Mouse (Mus musculus) limb, embryonic 14.5 days (tissue): ENCODE measurements around the gene Zfp354a. TPM values are rescaled to one million over a fixed set of nuclear protein-coding genes. Genes with fewer than 3 reads are reported as not detected.
"Not testable (repeated sequence)": the region's sequence is repeated elsewhere in the genome, so short reads cannot be mapped to it uniquely, and the experiment has no call there.

Experiments
- ATAC-seq: fragments of 200-750 bp; cut with Nextera tagmentation; 2 replicates; pipeline ENCODE4 v1.8.0; 2017; ENCODE audit warnings: low read depth, moderate number of reproducible peaks, moderate TSS enrichment; ENCODE audit not compliant: low FRiP score
- DNase-seq: peaks from one replicate; pipeline ENCODE4 v3.0.0-alpha.2; 2015; ENCODE audit warnings: low spot score
- H3K27ac ChIP-seq: fragments of 300-500 bp; sonication (generic); replicated peaks from 2 replicates; pipeline ENCODE4 v1.5.1; 2014; ENCODE audit warnings: low read depth, mild to moderate bottlenecking, low read length, moderate library complexity, mixed read lengths
- H3K27me3 ChIP-seq: fragments of 300-500 bp; sonication (generic); 2 replicates; pipeline ENCODE4 v1.6.1; 2014; ENCODE audit warnings: low read length, mixed read lengths; ENCODE audit not compliant: control insufficient read depth, insufficient read depth
- H3K36me3 ChIP-seq: fragments of 300-500 bp; sonication (generic); 2 replicates; pipeline ENCODE4 v1.6.1; 2014; ENCODE audit warnings: mild to moderate bottlenecking, low read length, moderate library complexity, mixed read lengths; ENCODE audit not compliant: control insufficient read depth, insufficient read depth
- H3K4me1 ChIP-seq: fragments of 300-500 bp; sonication (generic); 2 replicates; pipeline ENCODE4 v1.6.1; 2014; ENCODE audit warnings: antibody characterized with exemption, low read length, mixed read lengths; ENCODE audit not compliant: control insufficient read depth, insufficient read depth
- H3K4me2 ChIP-seq: fragments of 300-500 bp; sonication (generic); replicated peaks from 2 replicates; pipeline ENCODE4 v1.6.1; 2014; ENCODE audit warnings: low read depth, mild to moderate bottlenecking, low read length, moderate library complexity; ENCODE audit not compliant: severe bottlenecking
- H3K4me3 ChIP-seq: fragments of 300-500 bp; sonication (generic); replicated peaks from 2 replicates; pipeline ENCODE4 v1.5.1; 2014; ENCODE audit warnings: low read length
- H3K9ac ChIP-seq: fragments of 300-500 bp; sonication (generic); 2 replicates; pipeline ENCODE4 v1.6.1; 2014; ENCODE audit warnings: mild to moderate bottlenecking, low read depth, low read length, moderate library complexity; ENCODE audit not compliant: severe bottlenecking
- H3K9me3 ChIP-seq: fragments of 300-500 bp; sonication (generic); 2 replicates; pipeline ENCODE4 v1.6.1; 2016; ENCODE audit warnings: low read length; ENCODE audit not compliant: control insufficient read depth
- POLR2A ChIP-seq: fragments of 200-500 bp; IDR thresholded peaks from 2 replicates; pipeline ENCODE4 v1.8.0; 2012; ENCODE audit warnings: inconsistent platforms, mild to moderate bottlenecking, moderate library complexity, borderline replicate concordance; ENCODE audit not compliant: insufficient read depth, insufficient read length; ENCODE audit errors: extremely low read depth
- WGBS: fragments of 180-500 bp; shearing (Covaris S2); extraction: QIAGEN DNeasy Blood & Tissue Kit; methylation state at CpG from one replicate; pipeline ENCODE4 v1.1.7; 2014; 5-methylcytosine and 5-hydroxymethylcytosine counted together
- polyA plus RNA-seq, 2 experiments: library from polyadenylated mRNA; depleted of rRNA in 1 of 2; stranded (reverse) in 1 of 2; unstranded in 1 of 2; fragments of >200 nt; fragmentation: Nextera tagmentation in 1 of 2; extraction: Ambion mirVana in 1 of 2; gene quantifications; 2 replicates each; pipeline versions ENCODE4 v1.2.1 to v1.2.3; 2012 to 2014

Zfp354a gene
- polyA plus RNA-seq, 2 experiments = 6.4 to 9.6 TPM

DNA sequence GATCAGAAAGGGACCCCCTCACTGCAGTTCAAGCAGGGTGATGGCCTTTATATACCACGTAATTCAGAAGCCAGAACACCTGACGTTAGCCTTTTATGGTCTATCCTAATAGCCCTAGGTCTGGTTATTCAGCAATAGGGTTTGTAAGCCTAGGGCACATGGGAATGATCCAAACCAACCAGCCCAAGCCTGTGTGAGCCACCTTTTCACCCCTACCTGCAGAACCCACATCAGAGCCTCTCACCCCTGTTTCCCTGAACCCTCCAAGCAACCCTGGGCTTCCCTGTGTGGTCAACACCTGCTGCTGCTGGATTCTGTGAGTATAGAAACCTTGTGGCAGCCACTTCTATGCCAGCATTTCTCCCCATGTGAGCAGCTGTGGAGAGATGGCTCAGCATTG, 28.8 kb upstream of the Zfp354a start:
- H3K4me2 ChIP-seq = no peak overlapping the region
- no peak overlapping the region for H3K4me3 ChIP-seq
- H3K9me3 ChIP-seq = no peaks in the 10 kb centered on the region
- no peaks in the 10 kb centered on the region for H3K27me3 ChIP-seq
- no peak overlapping the region for H3K27ac ChIP-seq
- H3K9ac ChIP-seq = no peak overlapping the region
- ATAC-seq (no peak), DNase-seq (no peak)
- TF ChIP-seq POLR2A = no peak
- H3K36me3 ChIP-seq = no peaks in the 10 kb centered on the region
- no peaks in the 10 kb centered on the region for H3K4me1 ChIP-seq
- 16% methylated on average over 2 of the region's 2 CpGs for WGBS

DNA sequence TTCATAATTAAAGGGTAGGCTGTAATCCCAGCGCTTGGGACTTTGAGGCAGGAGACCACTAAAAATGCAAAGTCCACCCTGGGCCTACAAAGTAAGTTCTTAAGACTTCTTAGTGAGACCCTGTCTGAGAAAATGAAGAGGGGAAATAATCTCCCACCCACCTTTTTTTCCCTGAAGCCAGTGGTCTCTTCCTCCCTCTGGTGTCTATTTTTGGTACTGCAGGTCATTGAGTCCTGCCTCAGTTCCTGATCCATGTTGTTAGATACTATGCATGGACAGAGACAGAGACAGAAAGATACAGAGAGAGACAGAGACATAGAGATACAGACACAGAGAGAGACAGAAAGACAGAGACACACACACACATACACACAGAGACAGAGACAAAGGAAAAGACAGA, 26.2 kb upstream of the Zfp354a start:
- peak; percentile 54 for DNase-seq
- Histone ChIP-seq H3K4me1 (no peaks in the 10 kb centered on the region), H3K9me3 (no peaks in the 10 kb centered on the region), H3K27ac (no peak overlapping the region), H3K27me3 (no peaks in the 10 kb centered on the region), H3K36me3 (no peaks in the 10 kb centered on the region), H3K9ac (no peak overlapping the region), H3K4me2 (no peak overlapping the region), H3K4me3 (no peak overlapping the region)
- ATAC-seq = no peak
- 16% methylated on average over 1 of the region's 1 CpGs for WGBS
- no peak for TF ChIP-seq POLR2A

DNA sequence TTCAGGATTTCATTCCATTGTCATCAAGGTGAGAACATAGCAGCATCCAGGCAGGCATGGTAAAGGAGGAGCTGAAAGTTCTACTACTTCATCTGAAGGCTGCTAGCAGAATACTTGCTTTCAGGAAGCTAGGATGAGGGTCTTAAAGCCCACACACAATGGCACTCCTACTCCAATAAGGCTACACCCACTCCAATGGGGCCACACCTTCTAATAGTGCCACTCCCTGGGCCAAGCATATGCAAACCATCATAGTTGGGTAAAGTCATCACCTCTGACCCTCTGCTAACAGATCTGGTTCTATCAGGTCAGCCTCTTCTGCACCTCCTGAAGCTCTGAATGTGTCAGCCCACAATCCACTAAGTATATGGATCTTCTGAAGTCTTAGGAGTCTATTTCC, 24.9 kb upstream of the Zfp354a start:
- H3K27me3 ChIP-seq, ATAC-seq, H3K9ac ChIP-seq, H3K4me3 ChIP-seq, H3K36me3 ChIP-seq, DNase-seq, H3K4me2 ChIP-seq, H3K4me1 ChIP-seq, H3K27ac ChIP-seq, H3K9me3 ChIP-seq: not testable (repeated sequence)

DNA sequence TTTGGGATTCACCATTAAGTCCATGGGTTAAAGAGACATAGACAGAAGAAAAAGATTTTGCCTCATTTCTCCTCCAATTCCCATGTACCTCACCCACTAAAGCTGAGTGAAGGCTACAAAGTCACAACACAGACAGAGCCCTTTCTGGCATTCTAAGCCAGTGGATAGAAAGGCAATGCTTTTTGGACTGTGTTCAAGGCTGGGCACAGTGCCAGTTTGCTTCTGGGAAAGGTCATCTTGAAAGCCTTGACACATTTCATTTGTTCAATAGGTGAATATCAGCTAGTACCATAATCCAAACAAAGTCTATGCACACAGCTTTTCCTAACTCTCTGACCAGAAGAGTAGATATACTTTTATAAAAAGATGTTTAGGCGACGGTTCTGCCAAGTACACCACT, 23.1 kb upstream of the Zfp354a start:
- Histone ChIP-seq H3K9ac (no peak overlapping the region), H3K4me3 (no peak overlapping the region), H3K27me3 (no peaks in the 10 kb centered on the region), H3K4me2 (no peak overlapping the region), H3K27ac (no peak overlapping the region), H3K9me3 (no peaks in the 10 kb centered on the region), H3K4me1 (no peaks in the 10 kb centered on the region), H3K36me3 (no peaks in the 10 kb centered on the region)
- no peak for TF ChIP-seq POLR2A
- no peak for DNase-seq
- WGBS = 90% methylated on average over 2 of the region's 2 CpGs
- ATAC-seq = no peak

DNA sequence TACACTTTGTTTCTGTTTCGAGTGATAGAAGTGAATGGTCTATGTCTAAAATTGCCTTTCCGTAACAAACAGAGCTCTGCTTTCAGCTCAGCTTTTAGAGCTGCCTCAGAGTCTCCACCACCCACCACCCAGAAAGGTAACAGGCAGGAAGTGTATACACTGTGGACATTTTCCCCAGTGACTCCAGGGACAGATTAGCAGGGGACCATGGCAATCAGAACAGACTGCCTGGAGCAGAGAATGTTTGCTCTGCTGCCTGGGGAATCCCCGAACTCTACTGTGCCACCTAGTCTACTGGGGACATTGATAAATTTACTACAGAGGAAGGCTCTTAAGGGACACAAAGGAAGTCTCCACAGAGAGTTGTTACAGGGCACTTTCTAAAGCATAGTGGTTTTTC, 14.3 kb upstream of the Zfp354a start:
- not testable (repeated sequence) for H3K27me3 ChIP-seq, ATAC-seq, DNase-seq, H3K9me3 ChIP-seq, H3K4me2 ChIP-seq, H3K4me3 ChIP-seq, H3K9ac ChIP-seq, H3K36me3 ChIP-seq, H3K27ac ChIP-seq, H3K4me1 ChIP-seq
- WGBS = 82% methylated on average over 3 of the region's 3 CpGs

DNA sequence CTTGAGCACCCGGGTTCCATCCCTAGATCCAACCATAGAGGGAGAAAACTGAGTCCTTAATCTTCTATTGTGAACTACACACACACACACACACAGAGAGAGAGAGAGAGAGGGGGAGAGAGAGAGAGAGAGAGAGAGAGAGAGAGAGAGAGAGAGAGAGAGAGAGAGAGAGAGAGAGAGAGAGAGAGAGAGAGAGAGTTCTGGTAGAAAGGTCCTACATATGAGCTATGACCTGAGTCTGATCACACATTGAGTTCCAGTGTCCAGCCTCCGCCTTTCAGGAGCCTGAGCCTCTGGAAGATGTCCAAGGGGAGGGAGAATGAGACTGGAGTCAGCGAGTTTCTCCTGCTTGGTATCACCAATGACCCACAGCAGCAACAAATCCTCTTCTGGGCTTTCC, 11.2 kb upstream of the Zfp354a start, which contains the start of gene Olfr1375:
Gene Olfr1375, plus strand, starts transcription at position 301 of the 400 bp plus-strand sequence.
- not testable (repeated sequence) for H3K4me3 ChIP-seq, H3K4me2 ChIP-seq, DNase-seq, H3K27ac ChIP-seq, ATAC-seq, H3K36me3 ChIP-seq, H3K27me3 ChIP-seq, H3K9me3 ChIP-seq, H3K9ac ChIP-seq, H3K4me1 ChIP-seq
- 69% methylated on average over 3 of the region's 3 CpGs for WGBS
